Mouse (Mus musculus) thymus, postnatal 14 days (tissue): ENCODE results near the gene Arvcf.

Source experiments
- DNase-seq: peaks from one replicate; pipeline ENCODE4 v3.0.0; 2021

Arvcf gene

DNA sequence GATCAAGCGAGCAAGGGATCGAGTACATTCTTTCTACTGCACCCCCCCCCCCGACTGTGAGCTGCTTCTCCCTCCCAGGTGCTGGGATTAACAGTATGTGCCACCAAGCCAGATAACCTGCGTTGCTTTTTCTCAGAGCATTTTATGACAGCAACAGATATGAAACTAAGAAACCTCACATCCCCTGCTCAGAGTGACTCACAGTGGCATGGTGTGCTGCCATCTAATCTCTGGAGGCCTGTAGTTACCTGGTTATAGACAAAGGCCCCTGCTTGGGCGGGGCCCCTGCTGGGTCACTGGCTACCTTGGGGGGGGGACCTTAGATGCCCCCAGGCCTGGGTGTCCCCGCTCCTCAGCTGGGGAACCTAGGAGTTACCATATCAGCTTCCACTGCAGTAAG is 10.0 kb downstream of the Arvcf start:
- no peak for DNase-seq

DNA sequence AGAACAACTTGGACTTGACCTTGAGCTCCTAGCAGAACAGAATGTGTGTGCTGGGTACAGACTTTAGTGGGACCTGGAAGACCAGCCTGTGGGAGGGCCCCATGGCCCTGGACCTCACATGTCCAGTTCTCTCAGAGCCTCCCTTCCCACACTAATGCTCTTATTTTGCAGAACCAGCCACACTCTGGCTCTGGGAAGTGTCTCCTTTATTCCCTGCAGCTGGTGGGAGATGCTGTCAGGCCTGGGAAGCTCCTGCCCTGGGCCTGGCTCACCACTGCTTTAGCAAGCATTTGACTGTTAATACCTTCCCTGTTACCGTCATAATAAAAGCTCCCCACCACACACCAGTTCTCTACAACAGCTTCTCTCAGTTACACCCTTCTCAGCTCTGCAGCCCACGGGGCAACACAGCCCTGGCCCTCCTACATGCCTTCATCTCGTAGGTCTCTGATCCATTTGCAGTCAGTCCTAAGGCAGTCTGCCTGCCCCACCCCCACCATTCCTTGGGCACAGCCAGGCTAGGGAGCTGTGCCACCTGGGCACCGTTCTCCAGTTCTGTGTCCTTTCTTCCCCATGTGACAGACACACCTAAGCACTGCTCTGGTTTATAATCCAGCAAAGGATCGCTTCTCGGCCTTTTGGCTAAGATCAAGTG is 12.3 kb downstream of the Arvcf start:
- no peak for DNase-seq

DNA sequence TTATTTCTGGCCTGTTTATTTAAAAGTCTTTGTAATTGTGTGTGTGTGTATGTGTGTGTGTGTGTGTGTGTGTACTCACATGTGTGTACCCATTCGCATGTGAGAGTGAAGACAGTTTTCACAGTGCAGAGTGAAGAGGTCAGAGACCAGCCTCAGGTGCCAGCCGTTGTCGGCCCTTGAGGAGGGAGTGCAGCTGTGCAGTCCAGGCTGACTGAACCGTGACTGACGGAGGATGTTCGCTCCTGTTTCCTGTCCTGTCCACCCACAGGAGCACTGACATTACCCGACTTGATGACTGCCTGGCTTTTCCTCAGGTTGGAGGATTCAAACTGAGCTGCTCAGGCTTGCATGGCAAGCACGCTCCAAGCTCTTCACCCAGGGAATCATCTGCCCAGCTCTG is 15.0 kb downstream of the Arvcf start:
- DNase-seq = no peak

DNA sequence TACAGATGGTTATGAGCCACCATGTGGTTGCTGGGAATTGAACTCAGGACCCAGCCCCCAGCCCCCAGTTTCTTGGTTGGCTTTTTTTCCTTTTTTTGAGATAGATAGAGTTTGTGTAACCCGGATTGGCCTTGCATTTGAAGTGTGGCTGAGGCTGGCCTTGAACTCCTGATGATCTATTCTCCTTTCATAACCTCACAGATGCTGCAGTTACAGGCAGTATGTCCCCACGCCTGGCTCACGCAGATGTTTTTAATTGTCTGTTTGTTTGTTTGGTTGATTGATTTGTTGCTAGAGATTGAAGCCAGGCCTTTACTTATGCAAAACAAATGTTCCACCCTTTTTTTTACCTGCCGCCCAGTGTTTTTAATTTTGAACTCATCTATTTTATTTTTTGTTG is 18.9 kb downstream of the Arvcf start:
- no peak for DNase-seq

DNA sequence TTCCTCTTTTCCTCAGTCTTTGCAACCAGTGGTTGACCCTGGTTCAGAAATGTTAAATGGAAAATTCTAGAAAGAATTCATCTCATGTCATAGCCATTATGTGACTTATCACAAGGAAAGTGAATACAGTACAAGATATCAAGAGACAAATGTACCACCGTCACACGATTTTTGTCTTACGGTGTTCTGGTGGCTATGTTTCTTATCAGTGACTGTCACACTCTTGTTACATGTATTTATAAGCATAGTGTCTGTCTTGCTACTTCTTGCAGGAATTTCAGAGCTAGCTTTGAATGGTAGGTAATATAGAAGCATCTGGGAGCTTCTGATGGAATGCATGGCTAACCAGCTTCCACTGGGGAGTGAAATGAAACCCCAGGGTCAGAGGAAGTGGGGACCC is 22.2 kb downstream of the Arvcf start:
- no peak for DNase-seq

DNA sequence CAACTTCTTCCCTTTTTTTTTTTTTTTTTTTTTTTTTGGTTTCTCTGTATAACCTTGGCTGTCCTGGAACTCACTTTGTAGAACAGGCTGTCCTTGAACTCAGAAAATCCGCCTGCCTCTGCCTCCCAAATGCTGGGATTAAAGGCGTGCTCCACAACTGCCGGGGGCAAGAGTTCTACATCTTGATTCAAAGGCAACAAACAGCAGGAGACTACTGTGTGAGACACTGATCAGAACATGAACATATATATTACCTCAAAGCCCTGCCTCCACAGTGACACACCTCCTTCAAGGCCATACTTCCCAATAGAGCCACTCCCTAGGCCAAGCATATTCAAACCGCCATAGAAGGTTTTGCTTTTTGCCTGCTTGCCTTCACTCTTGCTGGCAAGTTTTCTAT is 25.6 kb downstream of the Arvcf start:
- DNase-seq = no peak

DNA sequence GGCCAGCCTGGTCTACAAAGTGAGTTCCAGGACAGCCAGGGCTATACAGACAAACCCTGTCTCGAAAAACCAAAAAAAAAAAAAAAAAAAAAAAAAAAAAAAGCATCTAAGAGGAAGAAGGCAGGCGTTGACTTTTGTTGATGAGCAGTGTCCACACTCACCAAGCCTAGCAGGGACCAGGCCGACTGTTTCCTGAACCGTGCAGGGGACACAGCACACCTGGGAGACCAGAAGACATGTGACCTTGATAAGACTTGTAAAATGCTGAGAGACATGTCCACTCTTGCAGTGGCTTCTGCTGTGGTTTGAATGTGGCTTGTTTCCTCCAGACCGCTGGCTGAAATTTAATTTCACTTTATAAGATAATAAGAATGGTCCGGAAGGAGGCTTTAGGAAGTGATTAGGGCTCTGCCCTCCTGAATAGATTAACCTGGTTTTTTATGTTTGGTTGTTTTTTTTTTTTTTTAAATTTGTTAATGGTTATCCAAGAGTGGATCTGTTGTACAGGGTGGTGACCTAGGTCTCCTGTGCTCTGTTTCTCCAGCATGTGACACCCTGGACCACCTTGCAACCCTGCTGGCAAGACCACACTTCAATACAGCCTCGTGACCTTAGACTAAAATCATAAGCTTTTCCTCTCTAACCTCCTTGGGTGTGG is 28.4 kb downstream of the Arvcf start:
- DNase-seq = no peak

DNA sequence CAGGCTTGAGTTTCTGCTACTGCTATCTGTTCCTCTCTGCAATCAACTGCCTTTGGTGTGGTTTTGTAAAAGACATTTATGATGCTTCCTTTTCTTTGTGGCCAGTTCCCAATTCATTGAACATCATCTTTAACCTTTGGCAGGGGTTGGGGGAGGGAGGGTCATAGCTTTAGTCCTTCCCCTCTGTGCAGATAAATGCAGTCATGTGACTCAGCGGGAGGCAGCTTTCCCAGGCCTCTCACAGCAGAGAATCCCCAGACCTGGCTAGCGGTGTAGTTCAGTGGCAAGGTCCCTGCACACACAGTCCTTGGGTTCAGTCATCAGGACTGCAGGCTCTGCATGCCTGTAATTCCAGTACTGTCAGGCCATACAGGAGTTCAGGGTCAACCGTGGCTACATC is 29.2 kb downstream of the Arvcf start:
- no peak for DNase-seq

DNA sequence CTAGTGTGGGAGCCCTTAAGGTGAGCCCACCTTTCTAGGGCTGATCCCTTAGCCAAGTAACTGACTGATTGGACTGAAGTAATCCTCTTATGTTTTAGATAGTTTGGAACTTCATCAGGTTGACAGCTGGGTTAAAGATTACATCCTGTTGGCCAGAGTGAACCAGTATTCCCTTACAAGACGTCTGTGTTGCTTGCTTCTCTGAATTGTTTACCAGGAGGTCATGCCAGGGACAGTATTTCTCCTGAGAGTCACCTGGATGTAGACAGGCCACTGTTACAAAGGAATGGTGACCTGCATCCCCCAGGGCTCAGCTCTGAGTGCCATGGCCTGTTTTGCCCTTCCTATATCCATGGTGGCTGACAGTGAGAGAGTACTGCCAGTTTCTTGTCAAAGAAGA is 30.5 kb downstream of the Arvcf start:
- DNase-seq = no peak

DNA sequence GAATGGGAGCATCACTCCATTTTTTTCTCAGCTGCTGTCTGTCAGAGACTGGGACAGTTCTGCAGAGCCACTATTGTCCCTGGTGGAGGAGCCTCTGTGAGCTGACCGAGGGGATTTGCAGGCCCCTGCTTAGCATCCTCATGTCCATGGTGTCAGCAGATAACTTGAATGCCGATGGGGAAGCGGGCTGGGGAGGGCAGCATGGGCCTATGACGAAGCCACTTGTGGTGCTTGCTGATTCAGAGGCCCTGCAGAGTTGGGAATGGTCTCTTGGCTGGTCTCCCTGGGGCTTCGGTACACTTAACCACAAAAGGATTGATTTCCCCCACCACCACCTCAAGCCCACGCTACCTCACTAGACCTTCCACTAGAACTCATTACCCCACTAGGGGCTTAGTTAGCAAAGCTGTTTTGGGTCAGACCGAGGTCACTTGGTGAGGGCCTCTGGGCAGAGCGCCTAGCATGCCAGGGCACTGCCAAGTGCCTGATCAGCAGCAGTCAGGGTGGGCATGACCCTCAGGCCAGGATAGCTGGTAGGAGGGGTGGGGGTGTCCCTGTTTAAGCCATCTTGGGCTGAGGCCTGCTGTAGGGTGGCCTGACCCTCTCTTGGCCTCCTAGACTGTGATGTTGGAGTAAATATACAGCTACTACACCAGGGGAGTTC is 31.5 kb downstream of the Arvcf start:
- no peak for DNase-seq

DNA sequence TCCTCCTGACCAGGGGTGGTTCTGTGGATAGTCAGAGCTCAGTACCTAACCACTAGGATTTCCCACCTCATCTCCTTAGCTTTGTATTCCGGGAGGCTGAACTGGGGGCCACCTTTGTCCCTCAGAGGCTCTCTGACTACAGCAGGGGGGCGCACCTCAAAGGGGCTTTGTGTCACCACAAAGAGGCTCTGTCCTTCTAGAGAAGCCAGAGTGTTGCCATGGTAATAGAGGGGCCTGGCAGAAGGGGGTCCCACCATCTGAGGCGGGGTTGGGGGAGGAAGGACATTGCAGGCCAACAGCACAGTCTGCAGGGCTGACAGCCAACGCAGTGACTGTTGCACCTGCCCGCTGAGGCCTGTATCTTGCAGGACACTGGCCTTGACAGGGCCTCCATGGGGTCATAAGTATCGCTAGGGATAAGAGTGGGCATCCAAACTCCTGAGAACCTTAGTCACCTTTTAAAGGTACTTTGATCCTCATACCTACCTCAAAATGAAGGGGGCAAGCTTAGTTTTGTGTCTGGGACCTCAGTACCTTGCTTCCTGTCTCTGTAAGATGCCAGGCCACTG is 32.6 kb downstream of the Arvcf start:
- no peak for DNase-seq

DNA sequence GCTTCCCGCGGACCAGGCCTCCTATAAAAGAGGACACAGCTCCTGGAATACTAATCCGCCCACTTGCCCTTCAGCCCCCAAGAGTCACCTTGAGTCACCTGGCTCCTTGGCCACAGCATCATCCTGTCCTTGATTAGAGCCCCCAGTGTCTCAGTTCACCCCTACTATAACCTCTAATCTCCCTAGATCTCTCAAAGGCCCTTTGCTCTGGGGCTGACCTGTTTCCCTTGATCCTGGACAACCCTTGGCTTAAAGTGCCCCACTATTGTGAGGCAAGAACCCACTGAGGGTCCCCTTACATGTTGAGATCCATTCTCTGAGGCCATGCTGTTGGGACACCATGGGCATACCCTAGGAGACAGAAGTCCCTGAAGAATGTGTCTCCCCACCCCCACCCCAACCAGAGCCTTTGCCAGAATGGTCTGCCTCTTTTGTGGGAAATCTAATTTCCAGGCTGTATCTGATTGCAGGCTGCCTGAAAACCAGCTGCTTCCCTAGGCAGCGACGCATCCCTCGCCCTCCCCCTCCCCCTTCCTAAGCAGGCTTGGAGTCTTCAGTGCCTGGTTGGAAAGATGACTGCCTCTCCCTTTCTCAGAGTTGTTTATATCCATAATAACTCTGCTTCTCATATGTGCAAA is 33.8 kb downstream of the Arvcf start:
- no peak for DNase-seq

DNA sequence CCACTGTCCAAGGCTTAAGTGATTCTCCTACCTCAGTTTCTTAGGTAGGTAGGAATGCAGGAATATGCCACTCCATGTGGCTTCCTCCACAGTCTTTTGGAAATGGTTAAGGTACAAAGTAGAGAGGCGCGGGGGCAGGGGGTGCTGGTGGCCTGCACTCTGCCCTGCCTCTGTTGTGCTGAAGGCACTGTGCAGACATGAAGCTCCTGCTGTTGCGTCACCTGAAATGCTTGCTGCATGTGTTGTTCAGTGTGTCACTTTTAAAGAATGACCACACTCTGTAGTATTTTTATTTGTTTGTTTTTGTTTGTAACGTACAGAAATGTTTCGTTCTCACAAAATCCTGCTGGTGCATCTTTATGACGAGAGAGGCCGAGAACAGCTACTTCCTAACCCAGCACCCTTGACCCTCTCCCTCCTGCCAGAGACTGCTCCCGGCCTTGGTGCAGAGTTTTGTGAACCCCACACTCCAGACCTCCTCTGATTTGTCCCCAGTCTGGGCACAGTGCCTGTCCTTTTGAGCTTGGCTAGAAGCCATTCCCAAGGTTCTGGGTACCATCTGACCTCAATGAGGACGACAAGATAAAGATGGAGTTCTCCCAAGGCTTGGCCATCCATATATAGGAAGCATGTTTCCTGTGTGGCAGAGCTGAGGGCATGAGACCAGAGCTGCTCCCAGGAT is 35.2 kb downstream of the Arvcf start:
- DNase-seq = no peak

DNA sequence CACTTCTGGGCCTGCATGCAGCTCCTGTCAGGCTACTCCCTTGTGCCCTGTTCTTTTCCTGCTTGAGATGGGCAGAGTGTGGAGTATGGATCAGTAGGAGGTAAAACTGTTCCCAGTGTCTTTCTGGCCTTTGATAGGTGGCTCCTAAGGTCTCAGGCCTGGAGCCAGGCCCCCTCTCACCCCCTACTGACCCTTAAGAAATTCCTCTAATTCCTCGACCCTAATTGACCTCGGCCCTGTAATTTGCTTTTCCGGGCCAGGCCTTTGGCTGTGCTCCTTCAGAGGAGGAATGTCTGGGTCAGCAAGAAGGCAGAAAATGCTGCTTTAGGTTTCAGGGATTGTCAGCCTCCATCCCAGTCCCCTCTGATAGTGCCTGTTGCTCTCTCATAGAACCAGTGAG is 35.8 kb downstream of the Arvcf start:
- no peak for DNase-seq

DNA sequence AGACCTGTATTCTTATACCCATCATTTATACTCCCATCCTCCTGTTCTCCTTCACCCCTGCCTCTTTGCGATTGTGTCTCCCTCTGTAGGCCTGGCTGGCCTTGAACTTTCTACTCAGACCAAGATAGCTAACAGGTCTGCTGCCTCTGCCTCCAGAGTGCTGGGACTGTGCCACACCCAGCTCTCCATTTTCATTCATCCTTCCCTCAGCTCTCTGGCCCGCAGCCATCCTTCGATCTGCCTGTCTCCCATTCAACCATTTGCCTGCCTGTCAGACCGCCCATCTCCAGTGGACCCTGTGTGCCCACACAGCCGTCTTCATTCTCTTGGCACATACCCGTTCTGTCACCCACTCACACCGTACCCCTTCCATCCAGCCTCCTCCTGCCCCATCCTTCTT is 36.2 kb downstream of the Arvcf start:
- DNase-seq = no peak

DNA sequence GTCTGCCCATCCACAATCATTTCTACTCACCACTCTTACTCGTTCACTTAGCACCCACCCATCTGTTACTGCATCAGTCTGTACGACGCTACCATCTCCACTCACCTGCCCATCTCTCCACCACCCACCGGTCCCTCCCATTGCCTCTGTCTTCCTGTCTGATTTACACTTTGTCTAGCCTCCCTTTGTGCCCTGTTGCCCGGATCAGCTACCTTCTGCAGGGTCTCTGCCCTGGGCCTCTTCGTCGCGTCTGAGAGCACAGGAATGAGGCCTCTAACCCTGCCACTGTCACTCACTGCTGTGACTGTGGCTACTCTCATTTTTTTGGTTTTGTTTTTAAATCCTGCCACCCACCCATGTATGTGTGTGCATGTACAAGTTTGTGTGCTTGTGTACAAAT is 36.7 kb downstream of the Arvcf start:
- DNase-seq = no peak

DNA sequence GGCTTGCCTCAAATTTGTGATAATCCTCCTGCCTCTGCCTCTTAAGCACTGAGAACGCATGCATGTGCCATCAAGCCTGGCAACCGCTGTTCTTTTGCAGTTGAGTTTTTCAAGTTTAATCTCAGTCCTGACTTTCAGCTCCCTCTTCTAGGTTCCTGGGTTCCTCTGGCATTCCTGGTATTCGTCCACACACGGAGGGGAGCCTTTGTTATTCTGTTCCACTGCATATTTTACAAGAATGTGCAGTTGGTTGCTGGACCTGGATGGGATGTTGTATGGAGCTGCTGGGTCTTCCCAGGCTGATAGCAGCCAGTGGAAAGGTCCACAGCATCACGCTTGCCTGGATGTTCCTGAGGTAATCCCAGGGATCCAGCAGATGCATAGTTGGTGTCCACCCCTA is 37.4 kb downstream of the Arvcf start:
- DNase-seq = no peak

DNA sequence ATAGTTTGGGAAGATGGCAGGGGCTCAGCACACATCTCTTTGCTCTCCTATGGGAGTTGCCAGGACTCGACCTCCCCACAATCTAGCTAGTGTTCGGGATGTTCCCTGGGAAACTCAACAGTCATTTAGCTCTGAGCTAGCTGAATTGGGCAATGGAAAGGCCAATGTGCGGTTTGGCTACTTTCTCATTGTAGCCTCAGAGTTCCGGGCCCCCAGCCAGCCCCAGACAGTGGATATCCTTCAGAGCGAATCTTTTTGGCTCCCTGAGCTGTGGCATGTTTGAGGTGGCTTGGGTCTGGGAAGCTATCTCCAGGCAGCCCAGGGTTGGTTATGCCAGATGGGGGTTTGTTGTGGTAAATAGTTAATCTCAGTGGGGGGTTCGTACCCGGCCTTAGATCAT is 38.5 kb downstream of the Arvcf start:
- no peak for DNase-seq

DNA sequence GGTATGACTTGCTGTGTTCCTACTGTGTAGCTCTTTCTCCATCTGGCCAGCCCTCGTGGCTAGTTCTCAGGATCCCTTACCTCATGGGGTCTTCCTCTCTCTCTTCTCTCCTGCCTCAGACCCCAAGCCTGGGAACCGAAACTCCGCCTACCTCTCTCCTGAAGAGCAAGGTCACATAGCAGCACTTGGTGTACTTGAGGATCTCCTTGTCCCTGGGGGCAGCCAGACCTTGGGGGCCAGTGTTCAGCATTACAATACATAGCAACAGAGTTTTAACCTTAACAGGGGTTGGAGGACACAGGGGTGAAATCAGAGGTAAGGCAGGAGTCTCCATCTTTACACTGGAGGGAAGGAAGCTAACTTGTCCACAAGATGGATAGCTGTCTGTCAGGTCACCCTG is 39.0 kb downstream of the Arvcf start:
- DNase-seq = peak; percentile 43

DNA sequence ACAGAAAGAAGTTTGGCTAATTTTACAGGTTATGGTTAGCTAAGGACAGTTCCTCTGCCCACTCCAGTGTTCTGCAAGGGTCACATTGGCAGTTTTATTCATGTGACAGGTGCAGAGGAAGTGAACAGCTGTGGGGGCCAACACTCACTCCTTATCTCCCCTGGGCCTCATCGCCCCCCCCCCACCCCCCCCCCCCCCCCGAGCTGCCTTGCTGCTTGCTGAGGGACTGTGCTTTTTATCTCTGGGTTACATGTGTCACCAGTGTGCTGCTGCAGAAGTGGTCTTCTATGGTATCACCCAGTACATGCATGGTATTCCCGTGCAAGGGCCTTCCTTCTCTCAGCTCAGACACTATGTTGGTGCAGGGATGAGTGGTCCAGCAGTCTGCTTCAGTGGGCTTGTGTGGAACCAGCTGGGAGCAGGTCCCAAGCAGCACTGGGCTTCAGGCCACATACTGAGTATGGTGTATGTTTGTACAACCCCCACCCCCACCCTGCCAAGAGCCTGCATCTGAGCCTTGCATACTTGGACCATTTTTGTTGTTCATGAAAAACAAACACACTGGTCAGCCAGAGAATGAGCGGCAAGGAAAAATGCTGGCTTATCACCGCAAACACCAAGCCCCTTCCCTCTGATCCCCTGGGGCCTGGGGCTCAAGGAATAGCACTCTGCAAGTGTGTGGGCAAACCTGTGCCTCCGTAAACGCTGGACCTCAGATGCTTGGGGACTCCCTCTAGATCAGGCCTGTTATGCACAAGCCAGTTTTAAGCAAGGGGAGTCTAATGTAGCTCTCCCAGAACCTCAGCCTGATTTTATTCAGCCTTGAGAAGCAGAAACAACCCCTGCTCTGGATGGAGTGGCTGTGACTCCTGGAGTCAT is 40.0 kb downstream of the Arvcf start:
- DNase-seq = peak; percentile 43

DNA sequence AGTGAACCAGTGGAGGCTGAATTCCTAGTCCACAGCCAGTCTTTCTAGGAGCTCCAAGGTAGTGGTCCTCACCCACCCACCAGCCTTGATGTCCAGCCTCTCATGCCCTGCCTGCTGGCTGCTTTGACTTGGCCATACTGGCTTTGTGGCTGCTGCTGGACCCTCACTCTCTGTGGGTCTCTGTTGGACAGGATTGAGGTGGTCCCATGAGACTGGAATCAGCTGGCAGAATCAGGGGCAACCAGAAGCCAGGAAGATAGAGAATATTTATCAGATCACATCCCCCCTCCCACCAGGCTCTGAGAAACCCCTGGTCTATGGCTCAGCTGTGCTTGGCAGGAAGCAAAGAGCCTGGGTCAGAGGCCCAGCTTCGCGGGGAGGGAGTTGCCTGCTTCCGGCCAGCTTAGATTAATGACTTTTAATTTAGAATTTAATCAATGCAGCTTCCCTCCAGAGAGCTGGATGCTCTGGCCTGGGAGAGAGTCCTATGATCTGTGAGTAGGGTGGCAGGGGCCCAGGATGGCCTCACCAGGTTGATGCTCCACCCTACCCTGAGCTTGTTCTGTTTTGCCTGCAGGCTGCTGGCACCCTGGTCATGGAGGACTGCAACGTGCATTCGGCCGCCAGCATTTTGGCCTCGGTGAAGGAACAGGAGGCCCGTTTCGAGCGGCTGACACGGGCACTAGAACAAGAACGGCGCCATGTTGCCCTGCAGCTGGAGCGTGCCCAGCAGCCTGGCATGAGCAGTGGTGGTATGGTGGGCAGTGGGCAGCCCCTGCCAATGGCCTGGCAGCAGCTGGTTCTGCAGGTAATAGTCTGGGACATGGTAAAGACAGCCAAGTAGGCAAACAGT is 40.8 kb downstream of the Arvcf start:
- DNase-seq = peak; percentile 45
